Mouse (Mus musculus) stomach, embryonic 16.5 days (tissue): ENCODE data around the gene Snx20. TPM values are rescaled to one million over a fixed set of nuclear protein-coding genes. Genes with fewer than 3 reads are reported as not detected.

ENCODE experiments used
- ATAC-seq: fragments of 200-750 bp; cut with Nextera tagmentation; 2 replicates; pipeline ENCODE4 v1.8.0; 2017; ENCODE audit warnings: moderate number of reproducible peaks, moderate TSS enrichment; ENCODE audit not compliant: insufficient read depth, low FRiP score
- H3K27ac ChIP-seq: fragments of 300-500 bp; sonication (generic); 2 replicates; pipeline ENCODE4 v1.5.1; 2014; ENCODE audit warnings: low read length
- H3K27me3 ChIP-seq: fragments of 300-500 bp; sonication (generic); 2 replicates; pipeline ENCODE4 v1.6.1; 2014; ENCODE audit warnings: low read length, control low read depth, mixed read lengths; ENCODE audit not compliant: control insufficient read depth, insufficient read depth
- H3K36me3 ChIP-seq: fragments of 300-500 bp; sonication (generic); 2 replicates; pipeline ENCODE4 v1.6.1; 2014; ENCODE audit warnings: low read length; ENCODE audit not compliant: control insufficient read depth, insufficient read depth
- H3K4me1 ChIP-seq: fragments of 300-500 bp; sonication (generic); 2 replicates; pipeline ENCODE4 v1.6.1; 2014; ENCODE audit warnings: low read length, control low read depth, mixed read lengths; ENCODE audit not compliant: control insufficient read depth, insufficient read depth
- H3K4me2 ChIP-seq: fragments of 300-500 bp; sonication (generic); 2 replicates; pipeline ENCODE4 v1.6.1; 2014; ENCODE audit warnings: low read depth, low read length, mixed read lengths
- H3K4me3 ChIP-seq: fragments of 300-500 bp; sonication (generic); replicated peaks from 2 replicates; pipeline ENCODE4 v1.5.1; 2014; ENCODE audit warnings: mild to moderate bottlenecking, low read length
- H3K9ac ChIP-seq: fragments of 300-500 bp; sonication (generic); 2 replicates; pipeline ENCODE4 v1.6.1; 2014; ENCODE audit warnings: low read length
- H3K9me3 ChIP-seq: fragments of 300-500 bp; sonication (generic); replicated peaks from 2 replicates; pipeline ENCODE4 v1.6.1; 2016; ENCODE audit warnings: low read length, control low read depth; ENCODE audit not compliant: control insufficient read depth
- WGBS: fragments of 180-500 bp; shearing (Covaris S2); extraction: QIAGEN DNeasy Blood & Tissue Kit; methylation state at CpG from one replicate; pipeline ENCODE4 v1.1.7; 2014; 5-methylcytosine and 5-hydroxymethylcytosine counted together
- polyA plus RNA-seq: library from polyadenylated mRNA; unstranded; fragments of >200 nt; fragmentation: Nextera tagmentation; extraction: Ambion mirVana; gene quantifications from 2 replicates; pipeline ENCODE4 v1.2.1, GENCODE M21; 2015

Snx20 gene
- polyA plus RNA-seq, result 1.4 and 1.9 TPM in 2 replicates

GRCm38 (mm10) chr8:88635474-88636397 is at the start of gene Snx20:
TSS of gene Snx20 (minus strand) at chr8:88636128.
- H3K4me1 ChIP-seq, result no peaks in the 10 kb centered on the region
- 68% methylated on average over 14 of the region's 14 CpGs for WGBS
- H3K9me3 ChIP-seq, result no peaks in the 10 kb centered on the region
- H3K27me3 ChIP-seq, result no peaks in the 10 kb centered on the region
- H3K9ac ChIP-seq, result peak within 1 kb of the TSS; percentile 4; the same call in 1 of the 2 replicates
- H3K36me3 ChIP-seq, result no peaks in the 10 kb centered on the region
- peak within 1 kb of the TSS; percentile 30 for H3K4me3 ChIP-seq
- no peak for ATAC-seq
- H3K27ac ChIP-seq, result peak within 1 kb of the TSS; percentile 48; the same call in 1 of the 2 replicates
- 0 out of 2 replicates have a peak within 1 kb of the TSS, but pooled peaks have one; percentile 6 for H3K4me2 ChIP-seq

DNA sequence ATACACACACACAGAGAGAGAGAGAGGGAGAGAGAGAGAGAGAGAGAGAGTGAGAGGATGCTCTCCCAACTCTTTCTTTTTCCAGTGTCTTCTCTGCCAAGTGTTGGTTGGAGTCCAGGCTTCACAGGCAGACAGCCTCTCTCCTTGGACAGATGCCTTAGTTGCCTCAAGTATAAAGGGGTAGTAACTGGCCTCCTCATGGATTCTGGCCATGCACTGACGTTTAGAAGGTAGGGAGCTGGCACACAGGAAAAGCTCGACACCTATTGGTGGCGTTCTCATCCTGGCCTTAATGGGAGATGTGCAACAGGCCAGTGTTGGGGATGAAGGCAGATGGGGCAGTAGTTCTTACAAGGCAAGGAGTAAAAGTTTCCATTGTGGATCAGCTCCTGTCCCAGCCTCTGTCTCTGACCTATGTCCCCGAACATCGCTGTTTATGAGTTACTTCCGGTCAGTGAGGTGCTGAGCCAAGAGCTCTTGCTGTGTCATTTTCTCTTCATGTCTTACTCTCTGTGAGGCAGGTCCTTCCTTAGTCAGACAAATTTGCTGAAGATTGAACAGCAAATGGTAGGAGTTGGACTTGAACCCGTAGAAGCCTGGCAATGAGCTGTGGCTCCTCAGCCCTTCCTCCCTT is 47.8 kb upstream of the Snx20 start:
- ATAC-seq, result no peak
- Histone ChIP-seq H3K27ac (no peak overlapping the region), H3K9ac (no peak overlapping the region), H3K9me3 (no peaks in the 10 kb centered on the region), H3K4me1 (no peaks in the 10 kb centered on the region), H3K27me3 (no peaks in the 10 kb centered on the region), H3K4me3 (no peak overlapping the region), H3K4me2 (no peak overlapping the region), H3K36me3 (no peaks in the 10 kb centered on the region)
- WGBS, result 81% methylated on average over 7 of the region's 7 CpGs

GRCm38 (mm10) chr8:88681046-88681445 is 45.1 kb upstream of the Snx20 start:
- 81% methylated on average over 8 of the region's 8 CpGs for whole genome bisulfite sequencing
- H3K36me3 ChIP-seq, result no peaks in the 10 kb centered on the region

DNA sequence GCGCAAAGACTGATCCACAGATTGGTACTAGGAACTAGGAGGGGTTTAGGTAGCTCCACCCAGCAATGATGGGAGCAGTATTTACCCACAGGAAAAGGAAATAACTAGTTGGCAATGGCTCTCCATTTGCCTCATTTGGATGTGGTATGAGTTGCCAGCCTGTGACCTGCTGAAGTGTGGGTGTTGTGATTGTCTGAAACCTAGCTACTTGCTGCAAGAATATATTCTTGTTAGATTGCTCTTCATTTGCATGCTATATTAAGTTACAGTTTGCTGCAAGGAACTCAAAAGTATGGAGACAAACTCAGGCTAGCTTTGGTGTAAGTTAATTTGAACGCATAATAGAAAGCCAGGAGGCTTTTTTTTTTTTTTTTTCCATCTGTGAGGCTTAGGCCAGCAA is 44.6 kb upstream of the Snx20 start:
- WGBS, result 85% methylated on average over 2 of the region's 2 CpGs
- Histone ChIP-seq H3K27me3 (no peaks in the 10 kb centered on the region), H3K27ac (no peak overlapping the region), H3K4me3 (no peak overlapping the region), H3K4me2 (no peak overlapping the region), H3K36me3 (no peaks in the 10 kb centered on the region), H3K9me3 (no peaks in the 10 kb centered on the region), H3K9ac (no peak overlapping the region), H3K4me1 (no peaks in the 10 kb centered on the region)
- no peak for ATAC-seq

More at GRCm38 (mm10) chr8:88681046-88681445, 45.1 kb upstream of the Snx20 start:
- Histone ChIP-seq H3K4me1 (no peaks in the 10 kb centered on the region), H3K9ac (no peak overlapping the region), H3K4me3 (no peak overlapping the region), H3K4me2 (no peak overlapping the region), H3K27me3 (no peaks in the 10 kb centered on the region), H3K9me3 (no peaks in the 10 kb centered on the region), H3K27ac (no peak overlapping the region)
- ATAC-seq, result no peak

DNA sequence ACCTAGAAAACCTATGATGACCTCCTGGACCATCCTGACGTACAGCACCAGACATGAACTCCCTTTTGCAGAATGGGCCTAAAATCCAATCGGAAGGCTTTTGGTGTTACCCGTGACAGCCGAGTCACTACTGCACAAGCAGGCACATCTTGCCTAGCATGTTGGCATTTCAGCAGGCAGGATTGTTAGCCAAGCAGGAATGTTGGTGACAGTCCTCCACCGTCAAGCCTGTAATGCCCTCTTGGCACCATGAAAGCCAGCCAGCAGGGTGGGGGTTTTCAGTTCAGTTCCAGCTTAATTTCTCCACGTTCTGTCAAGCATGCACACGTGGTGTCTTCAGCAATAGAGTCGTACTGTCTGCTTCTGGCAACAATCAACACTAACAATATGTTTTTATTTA is 41.1 kb upstream of the Snx20 start:
- H3K4me1 ChIP-seq, result no peaks in the 10 kb centered on the region
- no peak for ATAC-seq
- H3K27ac ChIP-seq, result no peak overlapping the region
- H3K27me3 ChIP-seq, result no peaks in the 10 kb centered on the region
- H3K9me3 ChIP-seq, result no peaks in the 10 kb centered on the region
- no peak overlapping the region for H3K4me3 ChIP-seq
- no peak overlapping the region for H3K4me2 ChIP-seq
- no peak overlapping the region for H3K9ac ChIP-seq
- no peaks in the 10 kb centered on the region for H3K36me3 ChIP-seq
- 81% methylated on average over 8 of the region's 8 CpGs for WGBS

DNA sequence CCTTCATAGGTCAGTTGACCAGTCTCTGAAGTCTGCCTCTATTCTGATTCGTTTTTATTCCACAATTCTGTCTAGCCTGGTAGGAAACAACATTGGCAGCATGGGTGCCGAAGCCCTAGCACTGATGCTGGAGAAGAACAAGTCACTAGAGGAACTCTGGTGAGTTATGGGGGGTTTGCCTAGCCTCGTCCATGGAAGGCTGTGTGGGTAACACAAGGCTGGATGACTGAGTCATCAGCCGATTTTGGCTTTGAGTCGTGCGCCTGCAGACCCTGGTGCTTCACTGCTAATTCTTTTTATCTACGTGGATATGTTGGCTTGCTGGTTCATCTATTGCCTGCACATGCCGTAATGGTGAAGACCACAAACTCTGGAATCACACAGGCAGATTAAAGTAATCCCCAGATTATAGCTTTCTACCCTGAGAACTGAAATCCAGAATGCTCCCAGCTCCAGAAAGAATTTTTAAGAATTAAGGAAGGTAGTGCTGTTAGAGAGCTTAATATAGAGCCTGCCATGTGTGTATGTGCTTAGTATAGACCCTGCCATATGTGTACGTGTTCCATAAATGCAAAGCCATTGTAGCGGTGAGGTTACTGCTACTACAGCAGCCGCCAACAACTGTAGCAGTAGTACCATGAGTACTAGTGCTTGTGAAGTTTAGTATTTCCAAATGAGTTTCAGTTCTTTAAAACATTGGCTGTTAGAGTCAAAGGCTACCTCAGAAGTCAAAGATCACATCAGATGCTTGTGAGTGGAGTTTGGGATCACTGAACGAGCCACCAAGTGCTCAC is 39.6 kb upstream of the Snx20 start:
- Histone ChIP-seq H3K9me3 (no peaks in the 10 kb centered on the region), H3K27me3 (no peaks in the 10 kb centered on the region), H3K4me2 (no peak overlapping the region), H3K4me3 (no peak overlapping the region), H3K4me1 (no peaks in the 10 kb centered on the region), H3K36me3 (no peaks in the 10 kb centered on the region), H3K27ac (no peak overlapping the region), H3K9ac (no peak overlapping the region)
- no peak for ATAC-seq
- 88% methylated on average over 12 of the region's 12 CpGs for WGBS

DNA sequence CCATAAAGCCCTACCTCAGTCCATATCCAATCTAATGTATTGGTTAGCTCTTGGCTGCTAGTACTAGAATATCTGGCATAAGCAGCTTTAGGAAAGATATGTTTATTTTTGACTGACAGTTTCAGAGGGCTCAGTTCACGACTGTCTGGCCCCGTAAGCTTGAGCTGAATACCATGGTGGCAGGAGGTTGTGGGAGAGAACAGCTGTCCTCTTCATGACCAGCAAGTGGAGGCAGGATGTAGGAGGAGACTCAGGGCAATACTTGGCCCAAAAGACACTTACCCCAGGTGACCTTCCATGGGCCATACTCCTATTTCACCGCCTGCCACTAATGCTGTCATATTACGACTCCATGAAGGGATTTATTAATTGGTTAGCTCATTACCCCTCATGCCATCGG is 37.9 kb upstream of the Snx20 start:
- no peaks in the 10 kb centered on the region for H3K36me3 ChIP-seq
- WGBS, result 73% methylated on average over 5 of the region's 5 CpGs
- no peaks in the 10 kb centered on the region for H3K27me3 ChIP-seq
- H3K9ac ChIP-seq, result no peak overlapping the region
- H3K4me2 ChIP-seq, result no peak overlapping the region
- H3K9me3 ChIP-seq, result no peaks in the 10 kb centered on the region
- H3K4me1 ChIP-seq, result peaks cover 2% of the 10 kb centered on the region; the same call in 1 of the 2 replicates
- no peak overlapping the region for H3K27ac ChIP-seq
- ATAC-seq, result no peak
- no peak overlapping the region for H3K4me3 ChIP-seq

DNA sequence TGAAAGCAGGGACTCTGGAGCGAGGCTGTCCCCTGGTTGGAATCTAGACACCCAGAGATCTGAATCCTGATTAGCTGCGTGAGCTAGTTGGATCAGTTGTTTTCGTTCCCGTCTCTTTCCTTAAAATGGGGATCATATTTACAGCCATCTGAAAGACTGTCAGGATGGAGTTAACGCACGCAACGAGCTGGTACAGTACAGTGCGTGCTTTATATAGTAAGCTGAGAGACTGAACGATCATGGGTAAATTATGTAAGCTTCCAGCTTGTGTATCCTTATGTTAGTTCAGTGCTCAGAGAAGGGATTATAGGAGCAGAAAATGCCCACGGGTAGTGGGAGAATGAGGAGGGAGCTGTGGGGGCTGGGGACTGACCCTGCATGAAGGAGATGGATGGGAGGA is 35.6 kb upstream of the Snx20 start:
- H3K9ac ChIP-seq, result no peak overlapping the region
- no peak for ATAC-seq
- H3K27me3 ChIP-seq, result no peaks in the 10 kb centered on the region
- H3K9me3 ChIP-seq, result no peaks in the 10 kb centered on the region
- WGBS, result 75% methylated on average over 10 of the region's 10 CpGs
- no peak overlapping the region for H3K4me3 ChIP-seq
- no peak overlapping the region for H3K4me2 ChIP-seq
- peaks cover 9% of the 10 kb centered on the region; the same call in 1 of the 2 replicates for H3K4me1 ChIP-seq
- H3K36me3 ChIP-seq, result no peaks in the 10 kb centered on the region
- H3K27ac ChIP-seq, result no peak overlapping the region
